Mouse (Mus musculus) urinary bladder, postnatal 25 days (tissue): Measurements from ENCODE around the gene Spsb1.

ENCODE experiments used
- DNase-seq: peaks from one replicate; pipeline ENCODE4 v3.0.0; 2022; ENCODE audit warnings: low spot score

The Spsb1 gene

GRCm38 (mm10) chr4:149954893-149955439, at the start of gene Spsb1:
TSS of gene Spsb1 (minus strand) at chr4:149955043.
- DNase-seq, result peak; percentile 98

GRCm38 (mm10) chr4:150003641-150004040, 48.8 kb upstream of the Spsb1 start:
- no peak for DNase-seq

- peak; percentile 62 for DNase-seq
Measured at GRCm38 (mm10) chr4:150003021-150003580, 48.3 kb upstream of the Spsb1 start.

GRCm38 (mm10) chr4:150002021-150002528, 47.2 kb upstream of the Spsb1 start:
- DNase-seq, result no peak

- no peak for DNase-seq
Measured at GRCm38 (mm10) chr4:150001221-150001860, 46.5 kb upstream of the Spsb1 start.

GRCm38 (mm10) chr4:149999931-150000555, 45.2 kb upstream of the Spsb1 start:
- no peak for DNase-seq

GRCm38 (mm10) chr4:149999510-149999900, 44.7 kb upstream of the Spsb1 start:
- DNase-seq, result no peak

- no peak for DNase-seq
Measured at GRCm38 (mm10) chr4:149998786-149999509, 44.1 kb upstream of the Spsb1 start.

GRCm38 (mm10) chr4:149997999-149998398, 43.2 kb upstream of the Spsb1 start:
- DNase-seq, result no peak

GRCm38 (mm10) chr4:149996440-149996839, 41.6 kb upstream of the Spsb1 start:
- DNase-seq, result no peak

GRCm38 (mm10) chr4:149995911-149996310, 41.1 kb upstream of the Spsb1 start:
- no peak for DNase-seq

- no peak for DNase-seq
Measured at GRCm38 (mm10) chr4:149994218-149994617, 39.4 kb upstream of the Spsb1 start.

- DNase-seq, result no peak
Measured at GRCm38 (mm10) chr4:149992670-149993032, 37.8 kb upstream of the Spsb1 start.

GRCm38 (mm10) chr4:149991755-149992669, 37.2 kb upstream of the Spsb1 start:
- no peak for DNase-seq

GRCm38 (mm10) chr4:149990954-149991633, 36.3 kb upstream of the Spsb1 start:
- DNase-seq, result no peak

GRCm38 (mm10) chr4:149990212-149990953, 35.5 kb upstream of the Spsb1 start:
- DNase-seq, result no peak

- DNase-seq, result peak; percentile 82
Measured at GRCm38 (mm10) chr4:149988931-149989556, 34.2 kb upstream of the Spsb1 start.

GRCm38 (mm10) chr4:149988301-149988700, 33.5 kb upstream of the Spsb1 start:
- DNase-seq, result no peak

GRCm38 (mm10) chr4:149986671-149987417, 32.0 kb upstream of the Spsb1 start:
- no peak for DNase-seq
